Mouse (Mus musculus): Measurements from ENCODE around the gene Hephl1.

The Hephl1 gene

GRCm38 (mm10) chr9:15017791-15018755 is 93.8 kb downstream of the Hephl1 start:
- no peak for DNase-seq (ENCODE audit: low spot score in 2 of 2)

GRCm38 (mm10) chr9:15015223-15015956 is 96.5 kb downstream of the Hephl1 start:
- DNase-seq (ENCODE audit: low spot score in 2 of 2): peak; percentile 46 to 72

GRCm38 (mm10) chr9:15007566-15007965 is 104.3 kb downstream of the Hephl1 start:
- DNase-seq (ENCODE audit: low spot score in 2 of 2): no peak

GRCm38 (mm10) chr9:15004298-15004685 is 107.6 kb downstream of the Hephl1 start:
- no peak for DNase-seq (ENCODE audit: low spot score in 2 of 2)

- DNase-seq (ENCODE audit: low spot score in 2 of 2): no peak
These were observed 108.1 kb downstream of the Hephl1 start for GRCm38 (mm10) chr9:15003676-15004297.

- no peak for DNase-seq (ENCODE audit: low spot score in 2 of 2)
These were observed 108.8 kb downstream of the Hephl1 start for GRCm38 (mm10) chr9:15002995-15003613.

Data from frontal cortex, postnatal 10 days (tissue).